Mouse (Mus musculus): ENCODE results near the gene Emp3.

GRCm38 (mm10) chr7:45919761-45920160 is 1.4 kb downstream of the Emp3 start:
- TF ChIP-seq POLR2A (IDR thresholded peaks at IDR 0.05; ENCODE audit: low read depth, low read length) (no peak), CTCF (conservative IDR thresholded peaks at IDR 0.05; ENCODE audit: insufficient read depth, insufficient read length, low read depth, low read length) (no peak)

Measured in kidney, adult 2 months (tissue).